Mouse (Mus musculus): ENCODE data around the gene Prdm11. TPM values are rescaled to one million over a fixed set of nuclear protein-coding genes. Genes with fewer than 3 reads are reported as not detected.

Gene Prdm11
- total RNA-seq, 2 experiments from 2014 or later: 26.7 to 29.3 TPM

DNA sequence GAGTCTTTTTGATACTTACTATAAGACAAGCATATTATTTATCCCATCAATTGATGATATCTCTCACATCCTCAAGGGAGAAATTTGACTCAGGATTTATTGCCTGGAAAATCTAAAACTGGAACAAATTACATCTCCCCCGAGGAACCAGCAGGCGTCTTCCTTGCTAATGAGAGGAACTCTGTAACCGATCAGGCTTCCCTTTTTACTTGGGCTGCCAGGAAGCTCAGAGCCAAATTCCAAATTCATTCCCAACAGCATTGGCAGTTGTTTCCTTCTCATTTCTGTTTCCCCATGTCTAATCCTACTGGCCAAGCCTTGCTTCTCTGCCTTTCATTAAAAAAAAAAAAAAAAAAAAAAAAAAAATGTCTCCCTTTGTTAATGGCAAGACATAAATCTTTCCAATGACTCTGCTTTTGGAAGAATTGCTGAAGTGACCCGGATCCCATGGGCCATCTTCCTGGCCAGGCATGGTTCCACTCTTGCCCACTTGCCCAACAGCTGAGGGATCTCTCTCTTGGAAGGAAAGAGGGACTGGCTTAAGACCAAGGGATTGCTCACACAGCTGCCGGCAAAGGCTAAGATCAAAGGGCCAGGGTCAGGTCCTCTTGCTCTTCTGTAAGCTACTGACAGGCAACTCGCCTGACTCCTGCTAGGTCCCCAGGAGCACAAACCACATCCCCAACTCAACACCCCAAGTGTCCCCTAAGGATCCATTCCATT is 2.8 kb upstream of the Prdm11 start:
- DNase-seq (ENCODE audit: low spot score in 2 of 2): no peak
- intact Hi-C loops (cut with DNase I): loop anchor here (5.0 kb wide), 1 partner anchor 141 kb away; no protein-coding TSS in a partner anchor

- no peak for DNase-seq (ENCODE audit: low spot score in 2 of 2)
- intact Hi-C loops (cut with DNase I): loop anchor here (5.0 kb wide), 1 partner anchor 140 kb away; no protein-coding TSS in a partner anchor
Measured at GRCm38 (mm10) chr2:93047491-93048050, 1.6 kb upstream of the Prdm11 start.

DNA sequence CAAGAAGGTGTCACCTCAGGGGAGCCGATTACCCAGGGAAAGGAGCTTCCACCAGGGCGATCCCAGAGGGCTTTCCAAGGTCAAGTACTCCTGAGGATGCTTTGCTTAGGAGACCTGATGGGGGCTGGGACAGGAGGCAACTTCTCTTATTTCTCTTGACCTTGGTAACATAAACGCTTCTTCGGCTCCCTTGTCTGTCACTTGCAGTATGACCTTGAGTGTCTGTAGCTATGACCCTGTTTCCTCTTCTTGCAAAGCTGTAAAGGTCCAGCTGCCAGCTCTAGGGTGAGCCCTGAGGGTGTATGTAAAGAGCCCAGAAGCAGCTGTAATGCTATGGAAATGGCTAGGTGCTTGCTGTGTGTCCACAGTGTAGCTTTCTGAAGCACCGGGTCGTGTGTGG is 1.1 kb upstream of the Prdm11 start:
- intact Hi-C loops (cut with DNase I): loop anchor here (5.0 kb wide), 1 partner anchor 140 kb away; no protein-coding TSS in a partner anchor
- no peak for DNase-seq (ENCODE audit: low spot score in 2 of 2)

- DNase-seq (ENCODE audit: low spot score in 2 of 2): no peak
- intact Hi-C loops (cut with DNase I): loop anchor here (5.0 kb wide), 1 partner anchor 139 kb away; no protein-coding TSS in a partner anchor
Measured at GRCm38 (mm10) chr2:93046509-93046835, 505 bp upstream of the Prdm11 start.

DNA sequence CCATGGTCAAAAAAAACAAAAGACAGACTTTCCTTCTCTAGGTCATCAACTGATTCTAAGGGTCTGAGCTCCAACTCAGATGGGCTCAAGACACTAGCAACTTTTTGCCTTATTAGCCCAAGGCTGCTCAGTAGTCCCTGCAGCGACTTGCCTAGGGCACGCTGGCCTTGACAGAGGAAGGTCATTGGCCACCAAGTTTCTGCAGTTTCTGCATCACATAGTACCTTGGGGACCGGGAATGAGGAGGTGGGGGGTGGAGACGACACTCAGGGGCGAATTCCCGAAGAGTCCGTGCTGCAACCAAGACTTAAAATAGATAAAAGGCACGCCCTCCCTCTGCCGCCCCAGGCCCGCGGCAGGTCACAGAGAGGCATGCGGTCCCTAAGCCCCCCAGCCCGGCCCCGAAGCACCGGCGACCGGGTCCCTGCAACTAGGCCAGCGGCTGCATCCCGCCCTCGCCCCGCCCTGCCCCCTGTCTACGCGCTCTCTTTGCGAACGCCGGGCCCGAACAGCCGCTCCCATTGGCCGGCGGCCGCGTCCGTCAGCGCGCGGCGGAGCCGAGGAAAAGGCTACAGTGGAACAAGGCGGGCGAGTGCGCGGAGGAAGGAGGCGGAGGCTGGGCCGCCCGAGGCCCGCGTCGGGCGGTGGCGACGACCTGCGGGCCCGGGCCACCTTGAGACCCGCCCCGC is 694 bp downstream of the Prdm11 start:
- intact Hi-C loops (cut with DNase I): loop anchor here (5.0 kb wide), 1 partner anchor 138 kb away; no protein-coding TSS in a partner anchor
- peak; percentile 94 to 96 for DNase-seq (ENCODE audit: low spot score in 2 of 2)

DNA sequence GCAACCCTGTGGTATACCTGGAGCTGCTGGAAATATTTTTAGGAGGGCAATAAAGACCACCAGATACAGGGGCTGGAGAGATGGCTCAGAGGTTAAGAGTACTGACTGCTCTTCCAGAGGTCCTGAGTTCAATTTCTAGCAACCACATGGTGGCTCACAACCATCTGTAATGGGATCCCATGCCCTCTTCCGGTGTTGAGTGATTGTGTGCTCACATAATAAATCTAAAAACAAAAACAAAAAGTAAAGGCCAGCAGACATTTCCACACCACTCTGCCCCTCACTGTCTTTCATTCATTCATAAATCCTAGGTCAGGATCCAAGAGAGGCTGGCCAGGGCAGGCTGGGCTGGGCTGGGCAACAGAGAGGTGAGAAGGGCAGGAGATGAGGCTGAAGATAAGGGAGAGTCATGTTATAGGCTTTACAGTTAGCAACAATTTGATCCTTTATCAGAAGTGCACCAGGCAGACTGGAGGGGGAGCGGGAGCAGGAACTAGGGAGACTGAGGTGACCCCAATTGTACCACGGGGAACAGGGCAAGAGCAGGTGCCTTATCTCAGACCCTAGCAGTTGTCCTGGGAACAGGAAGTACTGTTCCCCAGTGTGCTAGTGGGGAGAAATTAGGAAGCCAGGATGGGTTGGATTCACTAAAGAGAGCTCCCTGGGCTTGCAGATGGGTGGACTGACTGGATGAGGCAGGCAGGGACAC is 2.4 kb downstream of the Prdm11 start:
- DNase-seq (ENCODE audit: low spot score in 2 of 2): no peak
- intact Hi-C loops (cut with DNase I): no loop called here

DNA sequence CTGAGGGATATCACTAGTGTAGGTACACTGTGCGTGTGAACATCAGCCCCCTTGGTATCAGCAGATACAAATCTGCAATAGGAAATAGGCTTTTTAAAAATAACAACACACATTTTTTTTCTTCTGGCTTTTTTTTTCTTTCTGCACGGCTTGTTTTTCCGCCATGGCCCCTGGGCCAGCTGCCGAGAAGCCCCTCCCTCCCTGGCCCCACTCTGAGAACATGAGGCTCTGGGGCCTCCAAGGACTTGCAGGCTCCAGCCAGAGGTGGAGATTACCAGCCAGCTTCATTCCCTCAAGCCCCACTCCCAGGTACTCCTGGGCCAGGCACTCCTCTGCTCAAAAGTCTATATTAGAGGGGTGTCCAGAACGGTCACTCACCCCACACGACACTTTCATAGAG is 4.5 kb downstream of the Prdm11 start:
- no peak for DNase-seq (ENCODE audit: low spot score in 2 of 2)
- intact Hi-C loops (cut with DNase I): no loop called here

DNA sequence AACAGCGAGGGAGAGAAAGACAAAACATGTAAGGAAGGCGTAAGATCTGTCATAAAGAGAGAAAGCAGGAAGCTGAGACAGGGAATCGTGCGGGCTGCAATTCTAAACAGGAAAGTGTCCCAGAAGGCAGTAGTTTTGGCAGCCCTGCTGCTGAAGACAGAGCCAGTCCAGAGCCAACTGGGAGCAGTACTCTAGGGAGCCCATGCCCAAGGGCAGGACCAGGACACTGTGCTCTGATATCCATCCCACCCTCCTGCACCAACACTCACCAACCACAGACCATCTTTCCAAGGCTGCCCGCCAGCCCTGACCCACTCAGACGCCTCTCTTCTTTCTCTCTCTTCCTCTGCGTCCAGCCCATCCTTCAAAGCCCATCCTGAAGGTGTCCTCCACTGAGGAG is 5.1 kb downstream of the Prdm11 start:
- DNase-seq (ENCODE audit: low spot score in 2 of 2): no peak
- intact Hi-C loops (cut with DNase I): no loop called here

DNA sequence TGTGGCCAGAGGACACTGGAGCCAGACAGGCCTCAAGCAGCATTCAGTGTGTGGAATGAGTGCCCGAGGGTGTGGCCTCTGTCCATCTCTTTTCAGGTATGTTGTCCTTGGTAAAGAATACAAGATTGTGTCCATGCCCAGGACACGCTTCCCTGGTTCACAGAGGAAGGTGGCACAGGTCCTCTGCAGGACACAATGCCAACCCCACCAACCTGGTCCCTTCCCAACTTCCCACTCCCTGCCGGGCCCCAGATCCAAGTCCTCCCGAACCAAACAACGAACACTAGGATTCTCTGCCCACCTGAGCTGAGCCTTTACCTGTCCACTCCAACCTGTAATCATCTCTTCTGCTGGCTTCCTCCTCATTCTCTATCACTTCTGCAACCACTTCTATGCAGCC is 6.3 kb downstream of the Prdm11 start:
- intact Hi-C loops (cut with DNase I): no loop called here

DNA sequence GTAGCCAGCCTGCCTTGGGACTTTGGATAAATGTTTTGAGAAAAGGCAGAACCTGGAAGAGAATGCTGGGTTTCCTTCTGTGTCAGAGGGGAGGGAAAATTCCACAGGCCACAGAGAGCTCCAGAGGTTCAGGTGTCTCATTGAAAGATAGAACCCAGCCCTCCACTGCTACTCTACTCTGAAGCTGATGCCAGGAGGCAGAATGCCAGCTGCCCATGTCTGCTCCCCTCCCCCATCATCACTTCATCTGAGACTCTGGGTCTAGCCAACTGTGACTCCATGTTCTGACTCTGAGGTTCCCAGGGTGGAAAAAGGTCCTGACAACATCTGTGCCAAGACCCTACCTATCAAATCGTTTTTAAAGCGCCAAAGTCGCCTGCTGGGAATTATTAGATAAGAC is 6.9 kb downstream of the Prdm11 start:
- no peak for DNase-seq (ENCODE audit: low spot score in 2 of 2)
- intact Hi-C loops (cut with DNase I): no loop called here

More for the DNA sequence above, 6.3 kb downstream of the Prdm11 start:
- no peak for DNase-seq (ENCODE audit: low spot score in 2 of 2)

GRCm38 (mm10) chr2:93035631-93036030 is 10.3 kb downstream of the Prdm11 start:
- intact Hi-C loops (cut with DNase I): no loop called here
- DNase-seq (ENCODE audit: low spot score in 2 of 2): no peak

- intact Hi-C loops (cut with DNase I): no loop called here
- DNase-seq (ENCODE audit: low spot score in 2 of 2): no peak
Measured at GRCm38 (mm10) chr2:93032651-93033050, 13.3 kb downstream of the Prdm11 start.

GRCm38 (mm10) chr2:93032049-93032448 is 13.9 kb downstream of the Prdm11 start:
- DNase-seq (ENCODE audit: low spot score in 2 of 2): no peak
- intact Hi-C loops (cut with DNase I): no loop called here

DNA sequence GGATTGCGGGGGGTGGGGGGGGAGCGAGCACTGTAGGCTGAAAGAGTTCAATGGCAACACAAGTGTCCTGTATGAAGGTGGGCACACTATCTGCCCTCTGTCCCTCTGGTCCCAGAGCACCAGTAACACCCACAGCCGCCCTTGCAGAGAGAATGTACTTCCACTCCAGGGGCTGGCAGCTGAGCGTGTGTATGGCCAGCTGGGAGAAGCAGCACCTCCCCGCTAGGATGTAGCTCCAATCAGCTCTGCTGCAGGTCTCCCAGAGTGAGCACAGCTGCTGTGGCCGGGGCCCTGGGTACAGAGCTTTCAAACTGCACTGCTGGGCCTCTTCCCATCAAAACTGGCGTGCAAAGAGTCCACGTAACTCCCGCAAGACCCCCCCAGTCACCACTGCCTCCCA is 14.9 kb downstream of the Prdm11 start:
- intact Hi-C loops (cut with DNase I): no loop called here
- no peak for DNase-seq (ENCODE audit: low spot score in 2 of 2)

- no peak for DNase-seq (ENCODE audit: low spot score in 2 of 2)
- intact Hi-C loops (cut with DNase I): no loop called here
Measured at GRCm38 (mm10) chr2:93030101-93030500, 15.9 kb downstream of the Prdm11 start.

DNA sequence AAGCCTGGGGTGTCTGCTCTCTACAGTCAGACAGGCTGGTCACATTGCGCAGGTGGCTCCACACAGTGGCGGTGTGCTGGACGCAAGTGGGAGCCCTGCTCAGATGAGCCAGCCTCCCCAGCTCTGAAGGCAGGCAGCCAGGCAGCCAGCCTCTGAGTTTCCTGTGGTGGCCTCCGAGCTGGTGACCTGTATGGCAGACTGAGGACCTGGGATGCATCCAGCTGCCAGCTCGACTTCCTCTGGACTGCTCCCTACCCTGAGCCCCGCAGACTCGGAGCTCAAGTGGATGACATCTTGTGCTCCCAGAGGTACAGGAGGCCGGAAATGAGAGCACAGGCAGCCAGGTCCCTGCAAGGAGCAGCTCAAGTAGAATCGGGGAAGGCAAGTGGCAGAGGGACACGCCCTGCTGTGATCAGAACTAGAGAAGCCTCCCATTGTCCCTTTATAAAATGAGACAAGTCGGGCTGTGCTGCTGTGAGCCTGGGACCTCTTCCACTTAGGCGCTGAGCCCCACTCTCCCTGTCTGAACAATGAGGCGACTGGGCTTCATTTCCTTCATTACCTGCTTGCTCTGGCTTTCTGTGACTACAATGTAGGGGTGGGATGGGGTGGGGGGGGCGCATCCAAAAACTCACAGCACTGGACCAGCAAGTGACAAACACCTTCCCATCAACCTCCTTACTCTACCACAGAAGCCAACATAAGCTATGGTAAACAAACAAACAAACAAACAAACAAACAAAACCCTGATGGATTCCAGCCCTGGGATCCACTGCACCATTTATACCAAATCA is 16.5 kb downstream of the Prdm11 start:
- no peak for DNase-seq (ENCODE audit: low spot score in 2 of 2)
- intact Hi-C loops (cut with DNase I): no loop called here

GRCm38 (mm10) chr2:93028865-93029264 is 17.1 kb downstream of the Prdm11 start:
- intact Hi-C loops (cut with DNase I): no loop called here
- DNase-seq (ENCODE audit: low spot score in 2 of 2): no peak

DNA sequence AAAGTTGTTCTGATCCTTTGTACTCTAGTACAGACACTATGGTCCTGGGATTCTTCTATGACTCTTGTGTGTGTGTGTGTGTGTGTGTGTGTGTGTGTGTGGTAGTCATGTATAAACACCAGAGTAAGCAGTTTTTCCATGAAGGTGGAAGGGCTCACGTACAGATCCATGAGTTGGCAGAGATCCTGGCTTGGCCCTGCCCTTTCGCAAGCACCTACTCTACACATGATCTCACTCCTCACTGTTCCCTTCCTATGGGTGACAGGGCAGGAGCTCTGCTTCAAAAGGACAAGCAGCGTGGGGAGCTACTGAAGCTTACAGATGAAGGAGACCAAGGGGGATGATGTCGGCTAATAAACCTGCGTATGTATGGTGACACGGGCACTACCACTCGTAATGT is 18.3 kb downstream of the Prdm11 start:
- intact Hi-C loops (cut with DNase I): no loop called here
- DNase-seq (ENCODE audit: low spot score in 2 of 2): no peak

- no peak for DNase-seq (ENCODE audit: low spot score in 2 of 2)
- intact Hi-C loops (cut with DNase I): no loop called here
Measured at GRCm38 (mm10) chr2:93024431-93024830, 21.5 kb downstream of the Prdm11 start.
